Comparison of ENCODE assay signal across 10 mouse cellular contexts in genomic region chr3:51981496-51981895, GRCm38 (mm10).
"Had no signal": no experiment of that assay in that cellular context is flagged by ENCODE, and none has a peak within 500 bp of the region (broad histone marks: within the 10 kb centered on the region; RNA-seq: fewer than 3 reads in every experiment).

No protein-coding gene starts in this region.

- DNase-seq: kidney, adult 11 months; kidney, adult 8-10 months; kidney, postnatal 10 days; layer of hippocampus, adult 9-11 months; liver, embryonic 13.5 days; lung, adult 2 months; lung, postnatal 14 days; thymus, adult 18-20 months; thymus, postnatal 36 days had no signal

- ATAC-seq: midbrain, embryonic 15.5 days had no signal
